Comparison of ENCODE assay signal across 39 mouse cellular contexts in genomic region chr6:123702370-123702769, GRCm38 (mm10). TPM values are rescaled to one million over a fixed set of nuclear protein-coding genes. Genes with fewer than 3 reads are reported as not detected.
"Had no signal": no experiment of that assay in that cellular context is flagged by ENCODE, and none has a peak within 500 bp of the region (broad histone marks: within the 10 kb centered on the region; RNA-seq: fewer than 3 reads in every experiment).

Gene Vmn2r23, plus strand, starts transcription at chr6:123702670.

- H3K9ac ChIP-seq: embryonic facial prominence, embryonic 12.5 days; embryonic facial prominence, embryonic 13.5 days; embryonic facial prominence, embryonic 15.5 days; forebrain, embryonic 12.5 days; forebrain, embryonic 13.5 days; forebrain, embryonic 15.5 days; forebrain, postnatal 0 days had no signal

- H3K4me3 ChIP-seq: embryonic facial prominence, embryonic 10.5 days; embryonic facial prominence, embryonic 12.5 days; embryonic facial prominence, embryonic 13.5 days; embryonic facial prominence, embryonic 15.5 days; erythroblast, embryonic 14.5 days; forebrain, embryonic 10.5 days; forebrain, embryonic 12.5 days; forebrain, embryonic 13.5 days; forebrain, embryonic 15.5 days; gastrocnemius, adult 2 months; heart, embryonic 10.5 days had no signal

- H3K27me3 ChIP-seq: embryonic facial prominence, embryonic 12.5 days; embryonic facial prominence, embryonic 13.5 days; embryonic facial prominence, embryonic 15.5 days; forebrain, embryonic 12.5 days; forebrain, embryonic 13.5 days; forebrain, embryonic 15.5 days had no signal

- H3K36me3 ChIP-seq: embryonic facial prominence, embryonic 10.5 days; embryonic facial prominence, embryonic 12.5 days; embryonic facial prominence, embryonic 13.5 days; embryonic facial prominence, embryonic 15.5 days; forebrain, embryonic 10.5 days; forebrain, embryonic 12.5 days; forebrain, embryonic 15.5 days; heart, embryonic 10.5 days had no signal

- H3K4me1 ChIP-seq: embryonic facial prominence, embryonic 10.5 days; embryonic facial prominence, embryonic 12.5 days; embryonic facial prominence, embryonic 13.5 days; embryonic facial prominence, embryonic 15.5 days; forebrain, embryonic 13.5 days; heart, embryonic 10.5 days had no signal

- DNase-seq: cerebellum, adult 8-10 months; cerebellum, adult 9-10 months; cerebellum, adult 9-11 months; cerebellum, postnatal 10 days; cerebellum, postnatal 14 days; cerebellum, postnatal 25 days; cerebellum, postnatal 36 days; embryo, embryonic 11 days; forebrain, postnatal 0 days; gastrocnemius, adult 2 months; gastrocnemius, postnatal 10 days; gastrocnemius, postnatal 14 days; gastrocnemius, postnatal 25 days; gastrocnemius, postnatal 36 days; heart, adult 18-20 months had no signal

- H3K27ac ChIP-seq: embryonic facial prominence, embryonic 10.5 days; embryonic facial prominence, embryonic 12.5 days; embryonic facial prominence, embryonic 13.5 days; embryonic facial prominence, embryonic 15.5 days; forebrain, embryonic 10.5 days; forebrain, embryonic 12.5 days; forebrain, embryonic 13.5 days; forebrain, embryonic 15.5 days; gastrocnemius, adult 2 months; heart, embryonic 10.5 days had no signal

RNA-seq across cellular contexts. Expression of gene Vmn2r23, which starts in this region (rescaled TPM):
- total RNA-seq: common myeloid progenitor, adult 5-6 weeks; forebrain, postnatal 0 days; gastrocnemius, adult 18-20 months; gastrocnemius, adult 2 months; gastrocnemius, adult 8-10 months; gastrocnemius, postnatal 10 days; gastrocnemius, postnatal 14 days; gastrocnemius, postnatal 25 days; gastrocnemius, postnatal 36 days; gastrocnemius, postnatal 4 days; granulocyte monocyte progenitor cell, adult 5-6 weeks; heart, adult 18-20 months; heart, adult 8-10 months had no signal
- polyA plus RNA-seq: cortical plate, adult 2 months; embryonic facial prominence, embryonic 10.5 days; embryonic facial prominence, embryonic 11.5 days; embryonic facial prominence, embryonic 12.5 days; embryonic facial prominence, embryonic 13.5 days; embryonic facial prominence, embryonic 14.5 days; embryonic facial prominence, embryonic 15.5 days; erythroblast, embryonic 14.5 days; forebrain, embryonic 10.5 days; forebrain, embryonic 11.5 days; forebrain, embryonic 12.5 days; forebrain, embryonic 13.5 days; forebrain, embryonic 14.5 days; forebrain, embryonic 15.5 days; forebrain, embryonic 16.5 days; forebrain, postnatal 0 days; frontal cortex, adult 2 months; gonadal fat pad, adult 2 months; heart, embryonic 10.5 days had no signal
